9 mouse cellular contexts compared by ENCODE assay signal in the genomic region with DNA sequence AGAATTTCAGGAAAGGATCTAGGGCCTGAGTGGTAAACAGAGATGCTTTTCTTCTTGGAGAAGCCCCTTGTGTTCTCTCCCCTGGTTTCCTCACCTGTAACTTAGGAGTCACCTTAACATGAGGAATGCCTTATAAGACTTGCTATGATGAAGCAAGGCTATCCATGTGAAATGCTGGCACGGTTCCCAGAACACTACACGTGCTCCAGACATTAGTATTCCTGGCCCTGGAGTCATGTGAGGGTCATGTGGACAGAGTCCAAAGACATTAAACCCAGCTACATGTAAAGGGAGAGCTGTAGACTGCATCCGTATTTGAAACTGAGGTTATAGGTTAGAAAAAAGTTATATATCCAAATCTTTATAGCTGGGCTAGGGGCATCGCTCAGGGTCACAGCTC. TPM values are rescaled to one million over a fixed set of nuclear protein-coding genes. Genes with fewer than 3 reads are reported as not detected.
DNase-seq lines count a peak whose midpoint lies in the region; ATAC-seq and TF ChIP-seq lines count a peak whose summit lies in the region.
"Had no signal": no experiment of that assay in that cellular context is flagged by ENCODE, and none has a peak within 500 bp of the region (broad histone marks: within the 10 kb centered on the region; RNA-seq: fewer than 3 reads in every experiment).

No protein-coding gene starts in this region.

- WGBS in cerebellum, adult 2 months = 47% methylated on average over 4 of the region's 4 CpGs
- WGBS in intestine, embryonic 14.5 days = 58% methylated on average over 4 of the region's 4 CpGs
- WGBS in limb, embryonic 14.5 days = 46% methylated on average over 4 of the region's 4 CpGs
- WGBS in forebrain, postnatal 0 days = 68% methylated on average over 4 of the region's 4 CpGs

- DNase-seq in cerebellum, postnatal 10 days = peak; percentile 52 to 55
- no peak for DNase-seq in cerebellum, adult 2 months
- peak; percentile 40 for DNase-seq in 3T3-L1 (ENCODE audit: low read depth, low spot score)
- DNase-seq in intestine, embryonic 14.5 days (ENCODE audit: low spot score) = no peak
- DNase-seq in limb, embryonic 14.5 days (ENCODE audit: low spot score) = peak; percentile 52
- no peak for DNase-seq in right cerebral cortex, adult 18-20 months
- DNase-seq in forebrain, postnatal 0 days = no peak
- DNase-seq: cerebellum, adult 8-10 months had no signal

- no peak for TF ChIP-seq POLR2A in cerebellum, adult 2 months (IDR thresholded peaks at IDR 0.05; ENCODE audit: borderline replicate concordance, insufficient read depth, low read length)
- no peak for TF ChIP-seq POLR2A in limb, embryonic 14.5 days (IDR thresholded peaks at IDR 0.05; ENCODE audit: borderline replicate concordance, extremely low read depth, insufficient read depth, insufficient read length)

- no peaks in the 10 kb centered on the region for H3K4me1 ChIP-seq in cerebellum, adult 2 months (ENCODE audit: control insufficient read depth, insufficient read depth, low read length)
- no peaks in the 10 kb centered on the region for H3K4me1 ChIP-seq in intestine, embryonic 14.5 days (replicated peaks; ENCODE audit: control insufficient read depth, insufficient read depth, low read length)
- H3K4me1 ChIP-seq in limb, embryonic 14.5 days (ENCODE audit: control insufficient read depth, insufficient read depth, low read length) = peaks cover 10% of the 10 kb centered on the region; the same call in 1 of the 2 replicates
- no peaks in the 10 kb centered on the region for H3K4me1 ChIP-seq in forebrain, postnatal 0 days (ENCODE audit: insufficient read depth)

- ATAC-seq in intestine, embryonic 14.5 days (replicated peaks; ENCODE audit: low FRiP score, low TSS enrichment, low read depth) = peak; percentile 47; the same call in 1 of the 2 replicates
- ATAC-seq in limb, embryonic 14.5 days (ENCODE audit: low FRiP score, low read depth) = peak; percentile 57; the same call in 1 of the 2 replicates
- no peak for ATAC-seq in frontal cortex, adult (ENCODE audit: low TSS enrichment)
- no peak for ATAC-seq in forebrain, postnatal 0 days

- no peak overlapping the region for H3K4me3 ChIP-seq in cerebellum, adult 2 months (replicated peaks; ENCODE audit: insufficient read depth, low read depth, low read length)
- H3K4me3 ChIP-seq in intestine, embryonic 14.5 days (ENCODE audit: low read depth, low read length) = no peak overlapping the region
- no peak overlapping the region for H3K4me3 ChIP-seq in limb, embryonic 14.5 days (replicated peaks; ENCODE audit: low read length)
- no peak overlapping the region for H3K4me3 ChIP-seq in forebrain, postnatal 0 days (ENCODE audit: low read depth, low read length)

- H3K9ac ChIP-seq in intestine, embryonic 14.5 days (ENCODE audit: low read length) = no peak overlapping the region
- no peak overlapping the region for H3K9ac ChIP-seq in limb, embryonic 14.5 days (ENCODE audit: low read depth, low read length, severe bottlenecking)
- no peak overlapping the region for H3K9ac ChIP-seq in forebrain, postnatal 0 days

- no peaks in the 10 kb centered on the region for H3K36me3 ChIP-seq in intestine, embryonic 14.5 days (ENCODE audit: control insufficient read depth, insufficient read depth, low read length)
- H3K36me3 ChIP-seq in limb, embryonic 14.5 days (ENCODE audit: control insufficient read depth, insufficient read depth, low read length) = no peaks in the 10 kb centered on the region
- H3K36me3 ChIP-seq in forebrain, postnatal 0 days (ENCODE audit: insufficient read depth) = no peaks in the 10 kb centered on the region

- H3K9me3 ChIP-seq in intestine, embryonic 14.5 days (ENCODE audit: control insufficient read depth, low read length) = no peaks in the 10 kb centered on the region
- H3K9me3 ChIP-seq in limb, embryonic 14.5 days (ENCODE audit: control insufficient read depth, low read length) = no peaks in the 10 kb centered on the region
- no peaks in the 10 kb centered on the region for H3K9me3 ChIP-seq in forebrain, postnatal 0 days (ENCODE audit: low read length)

- no peak for TF ChIP-seq CTCF in cerebellum, adult 2 months (IDR thresholded peaks at IDR 0.05; ENCODE audit: borderline replicate concordance, insufficient read depth, low read depth, low read length)
- TF ChIP-seq CTCF in forebrain, postnatal 0 days (IDR thresholded peaks at IDR 0.05; ENCODE audit: low read depth) = no peak

- no peak overlapping the region for H3K4me2 ChIP-seq in intestine, embryonic 14.5 days (ENCODE audit: low read length)
- no peak overlapping the region for H3K4me2 ChIP-seq in limb, embryonic 14.5 days (replicated peaks; ENCODE audit: low read depth, low read length, severe bottlenecking)
- H3K4me2 ChIP-seq in forebrain, postnatal 0 days (ENCODE audit: low read depth) = no peak overlapping the region

- no peaks in the 10 kb centered on the region for H3K27me3 ChIP-seq in cerebellum, adult 2 months (ENCODE audit: control insufficient read depth, insufficient read depth, low read length)
- H3K27me3 ChIP-seq in intestine, embryonic 14.5 days (replicated peaks; ENCODE audit: control insufficient read depth, insufficient read depth, low read length) = no peaks in the 10 kb centered on the region
- H3K27me3 ChIP-seq in limb, embryonic 14.5 days (ENCODE audit: control insufficient read depth, insufficient read depth, low read length) = no peaks in the 10 kb centered on the region
- no peaks in the 10 kb centered on the region for H3K27me3 ChIP-seq in forebrain, postnatal 0 days (ENCODE audit: insufficient read depth, low read length)

- H3K27ac ChIP-seq in cerebellum, adult 2 months (ENCODE audit: insufficient read depth, low read length) = no peak overlapping the region
- no peak overlapping the region for H3K27ac ChIP-seq in intestine, embryonic 14.5 days (ENCODE audit: low read depth)
- no peak overlapping the region for H3K27ac ChIP-seq in limb, embryonic 14.5 days (replicated peaks; ENCODE audit: low read depth, low read length)
- H3K27ac ChIP-seq in forebrain, postnatal 0 days (ENCODE audit: low read depth, low read length) = no peak overlapping the region

RNA-seq across cellular contexts. Expression of a gene that starts 9.5 kb away (rescaled TPM):
- 9.6 and 12.9 TPM in 2 replicates for polyA plus RNA-seq in cerebellum, adult 2 months (2012; rRNA removed)
- polyA plus RNA-seq in intestine, embryonic 14.5 days (2014; fragmentation: Nextera tagmentation; extraction: Ambion mirVana) = 6.9 and 9.3 TPM in 2 replicates
- 0.99 and 1.4 TPM in 2 replicates for polyA plus RNA-seq in limb, embryonic 14.5 days (2012; rRNA removed)
- polyA plus RNA-seq in limb, embryonic 14.5 days (2014; fragmentation: Nextera tagmentation; extraction: Ambion mirVana) = 2.7 and 5.2 TPM in 2 replicates
- 4.3 and 7.0 TPM in 2 replicates for total RNA-seq in forebrain, postnatal 0 days (2014; rRNA removed)
- 4.5 and 8.6 TPM in 2 replicates for polyA plus RNA-seq in forebrain, postnatal 0 days (2015; fragmentation: Nextera tagmentation; extraction: Ambion mirVana)

RNA-seq across cellular contexts. Expression of a gene that starts 58.8 kb away (rescaled TPM):
- polyA plus RNA-seq in cerebellum, adult 2 months (2012; rRNA removed) = 365 and 383 TPM in 2 replicates
- polyA plus RNA-seq in intestine, embryonic 14.5 days (2014; fragmentation: Nextera tagmentation; extraction: Ambion mirVana) = 378 and 384 TPM in 2 replicates
- polyA plus RNA-seq in limb, embryonic 14.5 days (2012; rRNA removed) = 246 and 379 TPM in 2 replicates
- polyA plus RNA-seq in limb, embryonic 14.5 days (2014; fragmentation: Nextera tagmentation; extraction: Ambion mirVana) = 393 and 475 TPM in 2 replicates
- total RNA-seq in forebrain, postnatal 0 days (2014; rRNA removed) = 245 and 299 TPM in 2 replicates
- polyA plus RNA-seq in forebrain, postnatal 0 days (2015; fragmentation: Nextera tagmentation; extraction: Ambion mirVana) = 187 and 229 TPM in 2 replicates

Comparison
In these comparisons a context has a peak if more than half of its experiments do, and no peak if none do; other contexts are left out.
1. DNase-seq: peak in cerebellum, postnatal 10 days (2 of 2), 3T3-L1 (single experiment) and limb, embryonic 14.5 days (single experiment); none in cerebellum, adult 2 months (0 of 2), intestine, embryonic 14.5 days (single experiment), right cerebral cortex, adult 18-20 months (single experiment) and forebrain, postnatal 0 days (single experiment).
2. ATAC-seq: peak in intestine, embryonic 14.5 days (single experiment) and limb, embryonic 14.5 days (single experiment); none in frontal cortex, adult (single experiment) and forebrain, postnatal 0 days (single experiment).